Mouse (Mus musculus) regulatory T cell (primary cell): Measurements from ENCODE around the gene Gen1.

Source experiments
- in situ Hi-C: fragments of 300-600 bp; cut with MboI, MseI; formaldehyde crosslinking; loops from one replicate; pipeline ENCODE4 v1.15.1; 2025; ENCODE audit warnings: high pct_unique_total_duplicates

The Gen1 gene

GRCm38 (mm10) chr12:11224722-11225121 is 40.9 kb downstream of the Gen1 start:
- in situ Hi-C loops: loop anchor here (25.0 kb wide), 1 partner anchor 913 kb away; no protein-coding TSS in a partner anchor

GRCm38 (mm10) chr12:11223090-11223489 is 42.5 kb downstream of the Gen1 start:
- in situ Hi-C loops: loop anchor here (25.0 kb wide), 1 partner anchor 914 kb away; no protein-coding TSS in a partner anchor

- in situ Hi-C loops: loop anchor here (25.0 kb wide), 1 partner anchor 915 kb away; no protein-coding TSS in a partner anchor
These were observed 43.0 kb downstream of the Gen1 start for GRCm38 (mm10) chr12:11222566-11222965.

GRCm38 (mm10) chr12:11221524-11222330 is 43.9 kb downstream of the Gen1 start:
- in situ Hi-C loops: loop anchor here (25.0 kb wide), 1 partner anchor 916 kb away; no protein-coding TSS in a partner anchor

GRCm38 (mm10) chr12:11217726-11218250 is 47.8 kb downstream of the Gen1 start:
- in situ Hi-C loops: loop anchor here (25.0 kb wide), 1 partner anchor 920 kb away; no protein-coding TSS in a partner anchor

- in situ Hi-C loops: loop anchor here (25.0 kb wide), 1 partner anchor 921 kb away; no protein-coding TSS in a partner anchor
These were observed 49.1 kb downstream of the Gen1 start for GRCm38 (mm10) chr12:11216454-11216853.

- in situ Hi-C loops: loop anchor here (25.0 kb wide), 1 partner anchor 922 kb away; no protein-coding TSS in a partner anchor
These were observed 50.0 kb downstream of the Gen1 start for GRCm38 (mm10) chr12:11215555-11215954.

GRCm38 (mm10) chr12:11214776-11215175 is 50.8 kb downstream of the Gen1 start:
- in situ Hi-C loops: loop anchor here (25.0 kb wide), 1 partner anchor 923 kb away; no protein-coding TSS in a partner anchor

- in situ Hi-C loops: loop anchor here (25.0 kb wide), 1 partner anchor 924 kb away; no protein-coding TSS in a partner anchor
These were observed 52.7 kb downstream of the Gen1 start for GRCm38 (mm10) chr12:11212881-11213280.

- in situ Hi-C loops: loop anchor here (25.0 kb wide), 1 partner anchor 927 kb away; no protein-coding TSS in a partner anchor
These were observed 55.2 kb downstream of the Gen1 start for GRCm38 (mm10) chr12:11210361-11210760.

GRCm38 (mm10) chr12:11209636-11210035 is 56.0 kb downstream of the Gen1 start:
- in situ Hi-C loops: loop anchor here (25.0 kb wide), 1 partner anchor 928 kb away; no protein-coding TSS in a partner anchor

GRCm38 (mm10) chr12:11208872-11209271 is 56.7 kb downstream of the Gen1 start, which contains the start of gene Msgn1:
Gene Msgn1, minus strand, starts transcription at chr12:11208972.
- in situ Hi-C loops: loop anchor here (25.0 kb wide), 1 partner anchor 928 kb away; no protein-coding TSS in a partner anchor

- in situ Hi-C loops: loop anchor here (25.0 kb wide), 1 partner anchor 931 kb away; no protein-coding TSS in a partner anchor
These were observed 59.3 kb downstream of the Gen1 start for GRCm38 (mm10) chr12:11206321-11206720.

GRCm38 (mm10) chr12:11203694-11204665 is 61.6 kb downstream of the Gen1 start:
- in situ Hi-C loops: loop anchor here (5.0 to 25.0 kb wide), 2 partner anchors 128 to 933 kb away; no protein-coding TSS in a partner anchor

GRCm38 (mm10) chr12:11202476-11202875 is 63.1 kb downstream of the Gen1 start:
- in situ Hi-C loops: loop anchor here (5.0 to 25.0 kb wide), 2 partner anchors 130 to 935 kb away; no protein-coding TSS in a partner anchor

GRCm38 (mm10) chr12:11200711-11201110 is 64.9 kb downstream of the Gen1 start:
- in situ Hi-C loops: loop anchor here (5.0 to 25.0 kb wide), 2 partner anchors 132 to 937 kb away; no protein-coding TSS in a partner anchor

- in situ Hi-C loops: no loop called here
These were observed 67.0 kb downstream of the Gen1 start for GRCm38 (mm10) chr12:11198551-11198950.

- in situ Hi-C loops: no loop called here
These were observed 67.6 kb downstream of the Gen1 start for GRCm38 (mm10) chr12:11198026-11198425.

GRCm38 (mm10) chr12:11196830-11197229 is 68.8 kb downstream of the Gen1 start:
- in situ Hi-C loops: no loop called here

- in situ Hi-C loops: no loop called here
These were observed 69.4 kb downstream of the Gen1 start for GRCm38 (mm10) chr12:11196142-11196597.
